In the genomic region with DNA sequence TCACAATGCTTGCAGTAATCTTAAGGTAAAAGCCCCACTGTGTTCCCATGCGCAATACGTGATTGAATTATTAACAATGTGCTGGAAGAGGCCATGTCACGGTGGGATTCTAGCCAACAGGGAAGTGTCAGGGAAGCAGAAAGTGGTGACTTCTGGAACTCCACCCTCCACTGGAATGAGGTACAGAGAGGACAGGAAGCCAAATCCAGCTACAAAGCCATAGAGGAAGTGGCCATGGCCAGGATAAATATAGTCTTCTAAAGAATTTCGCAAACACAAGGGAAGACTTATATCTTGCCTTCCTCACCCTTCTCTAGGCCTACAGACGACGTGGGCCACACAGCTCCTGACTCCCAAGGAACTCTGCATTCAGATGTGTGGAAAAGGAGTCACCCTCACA, we compare ENCODE assay signal across 10 mouse cellular contexts.
DNase-seq lines count a peak whose midpoint lies in the region; ATAC-seq and TF ChIP-seq lines count a peak whose summit lies in the region.
"Had no signal": no experiment of that assay in that cellular context is flagged by ENCODE, and none has a peak within 500 bp of the region (broad histone marks: within the 10 kb centered on the region; RNA-seq: fewer than 3 reads in every experiment).

No protein-coding gene starts in this region.

- WGBS in lung, adult 2 months, result 31% methylated on average over 6 of the region's 6 CpGs
- WGBS in hindbrain, embryonic 10.5 days, result 91% methylated on average over 6 of the region's 6 CpGs

- peak; percentile 37 for DNase-seq in adrenal gland, postnatal 10 days
- peak; percentile 58 for DNase-seq in heart, postnatal 25 days (ENCODE audit: low spot score)
- peak; percentile 25 for DNase-seq in lung, adult 2 months
- no peak for DNase-seq in layer of hippocampus, adult 9-11 months
- DNase-seq in hindbrain, embryonic 10.5 days (ENCODE audit: low spot score), result no peak
- DNase-seq: thymus, postnatal 36 days had no signal

- ATAC-seq in inflammation-experienced regulatory T-cells, adult 6 months, result no peak

- no peaks in the 10 kb centered on the region for H3K9me3 ChIP-seq in hindbrain, embryonic 10.5 days
- H3K9me3 ChIP-seq: hindbrain, embryonic 12.5 days; limb, embryonic 12.5 days had no signal

- intact Hi-C loops in heart, postnatal 25 days (cut with DNase I), result loop anchor here (1.0 to 5.0 kb wide), 4 partner anchors 13 to 112 kb away; no protein-coding TSS in a partner anchor

- TF ChIP-seq POLR2A in bone marrow macrophage, adult 2 months (IDR thresholded peaks at IDR 0.05; ENCODE audit: borderline replicate concordance, low read depth, low read length), result no peak
- TF ChIP-seq POLR2A in lung, adult 2 months (IDR thresholded peaks at IDR 0.05; ENCODE audit: borderline replicate concordance, extremely low read depth, low read depth, low read length), result no peak

- no peak overlapping the region for H3K4me3 ChIP-seq in bone marrow macrophage, adult 2 months (ENCODE audit: insufficient read depth, low read length)
- no peak overlapping the region for H3K4me3 ChIP-seq in lung, adult 2 months (replicated peaks; ENCODE audit: extremely low read depth, low read depth, low read length)
- no peak overlapping the region for H3K4me3 ChIP-seq in hindbrain, embryonic 10.5 days
- H3K4me3 ChIP-seq: hindbrain, embryonic 12.5 days; limb, embryonic 12.5 days had no signal

- H3K36me3 ChIP-seq in hindbrain, embryonic 10.5 days, result no peaks in the 10 kb centered on the region
- H3K36me3 ChIP-seq: hindbrain, embryonic 12.5 days; limb, embryonic 12.5 days had no signal

- H3K27ac ChIP-seq in bone marrow macrophage, adult 2 months (ENCODE audit: insufficient read depth, low read depth, low read length), result peak overlapping the region; percentile 63
- no peak overlapping the region for H3K27ac ChIP-seq in hindbrain, embryonic 10.5 days
- H3K27ac ChIP-seq: hindbrain, embryonic 12.5 days; limb, embryonic 12.5 days had no signal

- no peak for TF ChIP-seq CTCF in bone marrow macrophage, adult 2 months (IDR thresholded peaks at IDR 0.05; ENCODE audit: low read depth, low read length)
- no peak for TF ChIP-seq CTCF in lung, adult 2 months (IDR thresholded peaks at IDR 0.05; ENCODE audit: insufficient read depth, low read length)

- H3K27me3 ChIP-seq in hindbrain, embryonic 10.5 days (ENCODE audit: insufficient read depth, poor library complexity, severe bottlenecking), result no peaks in the 10 kb centered on the region
- H3K27me3 ChIP-seq: hindbrain, embryonic 12.5 days; limb, embryonic 12.5 days had no signal

- H3K4me1 ChIP-seq in bone marrow macrophage, adult 2 months (ENCODE audit: control insufficient read depth, insufficient read depth, low read length), result peaks cover 31% of the 10 kb centered on the region
- H3K4me1 ChIP-seq in lung, adult 2 months (ENCODE audit: control insufficient read depth, insufficient read depth, low read length), result peaks cover 15% of the 10 kb centered on the region
- H3K4me1 ChIP-seq in hindbrain, embryonic 10.5 days (replicated peaks), result no peaks in the 10 kb centered on the region
- H3K4me1 ChIP-seq: hindbrain, embryonic 12.5 days; limb, embryonic 12.5 days had no signal

Comparison
In these comparisons a context has a peak if more than half of its experiments do, and no peak if none do; other contexts are left out.
1. DNase-seq: peak in adrenal gland, postnatal 10 days (single experiment), heart, postnatal 25 days (single experiment) and lung, adult 2 months (single experiment); none in layer of hippocampus, adult 9-11 months (single experiment) and hindbrain, embryonic 10.5 days (single experiment).